Mouse (Mus musculus): ENCODE measurements around the gene Olfr974. TPM values are rescaled to one million over a fixed set of nuclear protein-coding genes. Genes with fewer than 3 reads are reported as not detected.

The Olfr974 gene
- total and polyA plus RNA-seq, 3 experiments, result not detected

Other genes with a start within 250 kb of the Olfr974 start
Only the 20 nearest of the 22 such genes appear.
- gene Olfr965, start 226.1 kb upstream of the Olfr974 start, total RNA-seq (2012; rRNA removed), result not detected in 2 replicates
- not detected in 2 replicates for gene Olfr965, start 226.1 kb upstream of the Olfr974 start, total RNA-seq (2014; rRNA removed)
- not detected in 2 replicates for gene Olfr965, start 226.1 kb upstream of the Olfr974 start, polyA plus RNA-seq (2012; ENCODE audit: insufficient read length, low read depth)
- gene Olfr150, start 206.5 kb upstream of the Olfr974 start, total RNA-seq (2012; rRNA removed), result not detected in 2 replicates
- gene Olfr150, start 206.5 kb upstream of the Olfr974 start, total RNA-seq (2014; rRNA removed), result not detected in 2 replicates
- not detected in 2 replicates for gene Olfr150, start 206.5 kb upstream of the Olfr974 start, polyA plus RNA-seq (2012; ENCODE audit: insufficient read length, low read depth)
- not detected in 2 replicates for gene Olfr967, start 191.3 kb upstream of the Olfr974 start, total RNA-seq (2012; rRNA removed)
- gene Olfr967, start 191.3 kb upstream of the Olfr974 start, total RNA-seq (2014; rRNA removed), result not detected in 2 replicates
- gene Olfr967, start 191.3 kb upstream of the Olfr974 start, polyA plus RNA-seq (2012; ENCODE audit: insufficient read length, low read depth), result not detected in 2 replicates
- gene Olfr968, start 154.2 kb upstream of the Olfr974 start, total RNA-seq (2012; rRNA removed), result not detected in 2 replicates
- not detected in 2 replicates for gene Olfr968, start 154.2 kb upstream of the Olfr974 start, total RNA-seq (2014; rRNA removed)
- gene Olfr968, start 154.2 kb upstream of the Olfr974 start, polyA plus RNA-seq (2012; ENCODE audit: insufficient read length, low read depth), result not detected in 2 replicates
- gene Olfr969, start 146.6 kb upstream of the Olfr974 start, total RNA-seq (2012; rRNA removed), result not detected in 2 replicates
- not detected in 2 replicates for gene Olfr969, start 146.6 kb upstream of the Olfr974 start, total RNA-seq (2014; rRNA removed)
- gene Olfr969, start 146.6 kb upstream of the Olfr974 start, polyA plus RNA-seq (2012; ENCODE audit: insufficient read length, low read depth), result not detected in 2 replicates
- gene Olfr970, start 128.6 kb upstream of the Olfr974 start, total RNA-seq (2012; rRNA removed), result not detected in 2 replicates
- gene Olfr970, start 128.6 kb upstream of the Olfr974 start, total RNA-seq (2014; rRNA removed), result not detected in 2 replicates
- not detected in 2 replicates for gene Olfr970, start 128.6 kb upstream of the Olfr974 start, polyA plus RNA-seq (2012; ENCODE audit: insufficient read length, low read depth)
- gene Olfr971, start 100.6 kb upstream of the Olfr974 start, total RNA-seq (2012; rRNA removed), result not detected in 2 replicates
- not detected in 2 replicates for gene Olfr971, start 100.6 kb upstream of the Olfr974 start, total RNA-seq (2014; rRNA removed)
- gene Olfr971, start 100.6 kb upstream of the Olfr974 start, polyA plus RNA-seq (2012; ENCODE audit: insufficient read length, low read depth), result not detected in 2 replicates
- not detected in 2 replicates for gene Olfr972, start 71.1 kb upstream of the Olfr974 start, total RNA-seq (2012; rRNA removed)
- not detected in 2 replicates for gene Olfr972, start 71.1 kb upstream of the Olfr974 start, total RNA-seq (2014; rRNA removed)
- not detected in 2 replicates for gene Olfr972, start 71.1 kb upstream of the Olfr974 start, polyA plus RNA-seq (2012; ENCODE audit: insufficient read length, low read depth)
- gene Olfr229, start 30.2 kb upstream of the Olfr974 start, total RNA-seq (2012; rRNA removed), result not detected in 2 replicates
- not detected in 2 replicates for gene Olfr229, start 30.2 kb upstream of the Olfr974 start, total RNA-seq (2014; rRNA removed)
- not detected in 2 replicates for gene Olfr229, start 30.2 kb upstream of the Olfr974 start, polyA plus RNA-seq (2012; ENCODE audit: insufficient read length, low read depth)
- not detected in 2 replicates for gene Olfr975, start 14.5 kb downstream of the Olfr974 start, total RNA-seq (2012; rRNA removed)
- not detected in 2 replicates for gene Olfr975, start 14.5 kb downstream of the Olfr974 start, total RNA-seq (2014; rRNA removed)
- not detected in 2 replicates for gene Olfr975, start 14.5 kb downstream of the Olfr974 start, polyA plus RNA-seq (2012; ENCODE audit: insufficient read length, low read depth)
- not detected in 2 replicates for gene Olfr976, start 23.6 kb downstream of the Olfr974 start, total RNA-seq (2012; rRNA removed)
- not detected in 2 replicates for gene Olfr976, start 23.6 kb downstream of the Olfr974 start, total RNA-seq (2014; rRNA removed)
- gene Olfr976, start 23.6 kb downstream of the Olfr974 start, polyA plus RNA-seq (2012; ENCODE audit: insufficient read length, low read depth), result not detected in 2 replicates
- gene Olfr978, start 54.6 kb downstream of the Olfr974 start, total RNA-seq (2012; rRNA removed), result not detected in 2 replicates
- gene Olfr978, start 54.6 kb downstream of the Olfr974 start, total RNA-seq (2014; rRNA removed), result not detected in 2 replicates
- not detected in 2 replicates for gene Olfr978, start 54.6 kb downstream of the Olfr974 start, polyA plus RNA-seq (2012; ENCODE audit: insufficient read length, low read depth)
- gene Olfr979, start 66.0 kb downstream of the Olfr974 start, total RNA-seq (2012; rRNA removed), result not detected in 2 replicates
- gene Olfr979, start 66.0 kb downstream of the Olfr974 start, total RNA-seq (2014; rRNA removed), result not detected in 2 replicates
- gene Olfr979, start 66.0 kb downstream of the Olfr974 start, polyA plus RNA-seq (2012; ENCODE audit: insufficient read length, low read depth), result not detected in 2 replicates
- not detected in 2 replicates for gene Olfr980, start 72.1 kb downstream of the Olfr974 start, total RNA-seq (2012; rRNA removed)
- gene Olfr980, start 72.1 kb downstream of the Olfr974 start, total RNA-seq (2014; rRNA removed), result not detected in 2 replicates
- not detected in 2 replicates for gene Olfr980, start 72.1 kb downstream of the Olfr974 start, polyA plus RNA-seq (2012; ENCODE audit: insufficient read length, low read depth)
- gene Olfr981, start 84.0 kb downstream of the Olfr974 start, total RNA-seq (2012; rRNA removed), result not detected in 2 replicates
- gene Olfr981, start 84.0 kb downstream of the Olfr974 start, total RNA-seq (2014; rRNA removed), result not detected in 2 replicates
- not detected in 2 replicates for gene Olfr981, start 84.0 kb downstream of the Olfr974 start, polyA plus RNA-seq (2012; ENCODE audit: insufficient read length, low read depth)
- gene Olfr982, start 136.3 kb downstream of the Olfr974 start, total RNA-seq (2012; rRNA removed), result not detected in 2 replicates
- gene Olfr982, start 136.3 kb downstream of the Olfr974 start, total RNA-seq (2014; rRNA removed), result not detected in 2 replicates
- gene Olfr982, start 136.3 kb downstream of the Olfr974 start, polyA plus RNA-seq (2012; ENCODE audit: insufficient read length, low read depth), result 0.09 TPM in 1 of 2 replicates, not detected in the other
- gene Olfr983, start 156.1 kb downstream of the Olfr974 start, total RNA-seq (2012; rRNA removed), result not detected in 2 replicates
- not detected in 2 replicates for gene Olfr983, start 156.1 kb downstream of the Olfr974 start, total RNA-seq (2014; rRNA removed)
- not detected in 2 replicates for gene Olfr983, start 156.1 kb downstream of the Olfr974 start, polyA plus RNA-seq (2012; ENCODE audit: insufficient read length, low read depth)
- gene Olfr984, start 176.7 kb downstream of the Olfr974 start, total RNA-seq (2012; rRNA removed), result not detected in 2 replicates
- not detected in 2 replicates for gene Olfr984, start 176.7 kb downstream of the Olfr974 start, total RNA-seq (2014; rRNA removed)
- not detected in 2 replicates for gene Olfr984, start 176.7 kb downstream of the Olfr974 start, polyA plus RNA-seq (2012; ENCODE audit: insufficient read length, low read depth)
- gene Olfr985, start 192.7 kb downstream of the Olfr974 start, total RNA-seq (2012; rRNA removed), result not detected in 2 replicates
- gene Olfr985, start 192.7 kb downstream of the Olfr974 start, total RNA-seq (2014; rRNA removed), result not detected in 2 replicates
- not detected in 2 replicates for gene Olfr985, start 192.7 kb downstream of the Olfr974 start, polyA plus RNA-seq (2012; ENCODE audit: insufficient read length, low read depth)
- not detected in 2 replicates for gene Tmem225, start 210.6 kb downstream of the Olfr974 start, total RNA-seq (2012; rRNA removed)
- not detected in 2 replicates for gene Tmem225, start 210.6 kb downstream of the Olfr974 start, total RNA-seq (2014; rRNA removed)
- not detected in 2 replicates for gene Tmem225, start 210.6 kb downstream of the Olfr974 start, polyA plus RNA-seq (2012; ENCODE audit: insufficient read length, low read depth)